Mouse (Mus musculus) cerebellum, adult 2 months (tissue): ENCODE data around the gene A530032D15Rik.
"Not testable (repeated sequence)": the region's sequence is repeated elsewhere in the genome, so short reads cannot be mapped to it uniquely, and the experiment has no call there.

Experiments used
- CTCF ChIP-seq: fragments of 200-500 bp; IDR thresholded peaks from 2 replicates; pipeline ENCODE4 v1.5.1; 2011; ENCODE audit warnings: low read depth, mild to moderate bottlenecking, control low read depth, low read length, moderate library complexity, borderline replicate concordance; ENCODE audit not compliant: insufficient read depth
- POLR2A ChIP-seq: fragments of 200-500 bp; IDR thresholded peaks from 2 replicates; pipeline ENCODE4 v1.6.1; 2011; ENCODE audit warnings: low read length, control low read depth, borderline replicate concordance; ENCODE audit not compliant: insufficient read depth

GRCm38 (mm10) chr1:85099081-85099480, 10.6 kb downstream of the A530032D15Rik start:
- TF ChIP-seq CTCF, POLR2A: not testable (repeated sequence)
